Mouse (Mus musculus) kidney, adult 2 months (tissue): ENCODE data around the gene Psmd9.

ENCODE experiments used
- CTCF ChIP-seq: fragments of 200-500 bp; conservative IDR thresholded peaks from 2 replicates; pipeline ENCODE4 v1.5.1; 2011; ENCODE audit warnings: low read depth, mild to moderate bottlenecking, control low read depth, low read length, moderate library complexity, mixed read lengths; ENCODE audit not compliant: insufficient read depth, insufficient read length
- POLR2A ChIP-seq: fragments of 200-500 bp; IDR thresholded peaks from one replicate; pipeline ENCODE4 v1.6.1; 2011; ENCODE audit warnings: low read depth, low read length, control low read depth

- no peak for TF ChIP-seq CTCF
- TF ChIP-seq POLR2A = no peak
Observed at GRCm38 (mm10) chr5:123272927-123273326, 103.7 kb downstream of the Psmd9 start.
